Mouse (Mus musculus): Measurements from ENCODE around the gene Ppp1r12a.

DNA sequence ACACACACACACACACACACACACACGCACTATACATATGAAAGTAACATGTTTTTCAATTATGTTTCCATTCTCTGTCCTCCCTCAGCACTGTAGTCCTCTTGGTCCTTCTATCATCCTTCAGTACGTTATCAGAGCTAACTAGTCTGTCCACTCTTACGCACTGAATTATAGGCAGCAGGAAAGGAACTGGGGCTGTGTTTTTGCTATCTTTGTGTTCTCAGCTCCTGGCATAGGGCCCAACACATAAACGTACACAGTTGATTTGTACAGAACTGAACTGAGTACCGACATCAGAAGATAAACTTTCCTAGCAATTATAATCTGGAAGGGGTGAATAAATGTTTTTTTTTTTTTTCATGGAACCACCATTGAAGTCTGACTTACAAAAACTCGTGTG is 30.1 kb upstream of the Ppp1r12a start:
- TF ChIP-seq NANOG (IDR thresholded peaks at IDR 0.05; ENCODE audit: borderline replicate concordance, low read length): no peak
- TF ChIP-seq CTCF (conservative IDR thresholded peaks at IDR 0.05; ENCODE audit: low read length): no peak

Measured in E14TG2a.4 (cell line).